Comparison of ENCODE assay signal across 14 mouse cellular contexts in genomic region chr1:176046375-176046774, GRCm38 (mm10).
"Had no signal": no experiment of that assay in that cellular context is flagged by ENCODE, and none has a peak within 500 bp of the region (broad histone marks: within the 10 kb centered on the region; RNA-seq: fewer than 3 reads in every experiment).

No protein-coding gene starts in this region.

- H3K9ac ChIP-seq: liver, embryonic 15.5 days; midbrain, embryonic 12.5 days; neural tube, embryonic 12.5 days had no signal

- H3K36me3 ChIP-seq: limb, embryonic 10.5 days; liver, embryonic 15.5 days; midbrain, embryonic 12.5 days; neural tube, embryonic 12.5 days had no signal

- H3K4me3 ChIP-seq: limb, embryonic 10.5 days; liver, embryonic 15.5 days; megakaryocyte, embryonic 14.5 days; midbrain, embryonic 12.5 days; neural tube, embryonic 12.5 days had no signal

- H3K9me3 ChIP-seq: limb, embryonic 10.5 days; liver, embryonic 15.5 days; midbrain, embryonic 12.5 days; neural tube, embryonic 12.5 days had no signal

- H3K27ac ChIP-seq: limb, embryonic 10.5 days; liver, embryonic 15.5 days; macrophage; midbrain, embryonic 12.5 days; neural tube, embryonic 12.5 days had no signal

- H3K4me2 ChIP-seq: liver, embryonic 11.5 days; liver, embryonic 15.5 days; midbrain, embryonic 12.5 days; neural tube, embryonic 12.5 days had no signal

- DNase-seq: kidney, adult 11 months; kidney, adult 9 months; kidney, postnatal 25 days; lung, adult 2 months; lung, postnatal 10 days; thymus, adult 2 months; thymus, postnatal 25 days had no signal

- H3K4me1 ChIP-seq: limb, embryonic 10.5 days; liver, embryonic 15.5 days; midbrain, embryonic 12.5 days; neural tube, embryonic 12.5 days had no signal

- H3K27me3 ChIP-seq: liver, embryonic 15.5 days; megakaryocyte, embryonic 14.5 days; midbrain, embryonic 12.5 days; neural tube, embryonic 12.5 days had no signal
